Mouse (Mus musculus): ENCODE results near the gene Cand1. TPM values are rescaled to one million over a fixed set of nuclear protein-coding genes. Genes with fewer than 3 reads are reported as not detected.
A peak's percentile ranks its signal among the peaks of the same experiment; 100 is the strongest.

Cand1 gene
- total RNA-seq (2021), result 100 to 1,000 TPM; 142 to 146 TPM
- long read RNA-seq, full-length matches to known transcripts, result 123 of 150 reads
- long read RNA-seq, partial matches to known transcripts, result 18 of 150 reads
- long read RNA-seq, other reads (novel, unspliced or antisense), result 9 of 150 reads

DNA sequence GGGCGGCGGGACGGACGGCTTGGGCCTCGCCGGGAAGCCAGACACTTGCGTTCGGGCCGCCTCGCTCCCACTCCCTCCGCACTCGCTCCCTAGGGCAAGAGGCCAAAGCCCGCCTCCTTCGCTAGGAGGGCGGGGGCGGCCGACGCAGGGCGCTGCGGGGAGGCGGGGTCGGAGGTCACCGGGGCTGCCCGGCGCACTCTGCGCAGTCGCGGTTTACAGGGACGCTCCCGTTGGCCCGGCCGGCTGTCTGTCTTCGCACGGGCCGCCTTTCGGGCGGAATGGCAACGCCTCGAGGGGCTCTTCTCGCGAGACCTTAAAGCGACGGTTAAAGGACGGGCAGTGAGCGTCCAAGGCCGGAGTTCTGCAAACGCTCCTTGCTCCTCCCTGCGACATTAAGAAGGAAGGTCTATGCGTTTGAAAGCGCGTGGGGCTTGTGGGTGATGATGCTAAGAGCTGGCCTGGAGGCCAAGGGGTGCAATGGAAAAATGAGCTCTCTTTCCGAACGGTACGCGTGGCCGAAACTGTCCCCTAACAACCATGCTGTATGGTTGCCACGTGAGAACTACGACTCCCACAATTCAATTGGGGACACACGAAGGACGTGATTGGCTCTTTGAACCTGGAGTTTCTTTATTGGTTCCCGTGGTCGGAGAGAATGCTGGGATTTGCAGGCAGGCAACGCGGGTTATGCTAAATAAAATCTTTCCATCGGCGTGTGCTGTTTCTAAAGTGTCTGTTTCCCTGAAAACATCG is at the start of gene Cand1:
Gene Cand1 (minus strand): TSS at position 87 of the 753 bp plus-strand sequence.
- peak; percentile 99 for DNase-seq (ENCODE audit: low spot score in 2 of 2)

DNA sequence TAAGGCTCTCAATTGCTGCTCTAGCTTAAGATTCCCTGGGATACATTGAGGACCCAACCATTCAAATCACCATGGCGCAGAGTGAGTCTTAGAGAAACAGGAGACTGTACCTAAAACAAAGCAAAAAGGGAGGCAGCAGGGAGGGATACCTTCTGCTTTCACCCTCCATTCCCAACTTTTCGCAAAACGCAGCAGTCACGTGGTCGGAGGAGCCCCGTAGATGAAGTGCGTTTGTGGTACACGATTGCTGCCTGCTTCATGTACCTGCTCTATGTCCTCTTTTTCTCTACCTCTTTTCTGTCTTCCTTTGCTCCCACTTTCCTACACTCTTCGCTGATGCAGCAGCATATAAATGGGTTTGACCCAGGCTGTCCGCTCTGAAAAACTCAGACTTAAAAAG is 39.0 kb upstream of the Cand1 start:
- no peak for DNase-seq (ENCODE audit: low spot score in 2 of 2)

DNA sequence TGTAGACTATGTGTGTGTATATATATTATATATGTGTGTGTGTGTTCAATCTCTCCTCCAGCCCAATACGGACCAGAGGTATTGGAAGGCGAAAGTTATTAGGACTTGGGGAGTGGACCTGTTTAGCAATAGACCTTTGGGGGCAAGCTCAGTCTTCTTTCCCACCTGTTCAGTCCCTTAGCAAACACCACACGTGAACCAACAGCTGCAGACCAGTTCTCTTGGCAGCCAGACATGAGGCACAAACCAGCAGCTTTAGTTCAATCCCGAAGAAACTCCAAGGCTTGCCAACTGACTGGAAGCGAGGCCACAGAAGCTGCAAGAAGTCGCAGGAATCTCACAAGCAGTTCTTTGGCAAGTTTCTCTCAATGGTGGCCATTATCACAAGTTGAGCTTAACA is 34.5 kb upstream of the Cand1 start:
- no peak for DNase-seq (ENCODE audit: low spot score in 2 of 2)

DNA sequence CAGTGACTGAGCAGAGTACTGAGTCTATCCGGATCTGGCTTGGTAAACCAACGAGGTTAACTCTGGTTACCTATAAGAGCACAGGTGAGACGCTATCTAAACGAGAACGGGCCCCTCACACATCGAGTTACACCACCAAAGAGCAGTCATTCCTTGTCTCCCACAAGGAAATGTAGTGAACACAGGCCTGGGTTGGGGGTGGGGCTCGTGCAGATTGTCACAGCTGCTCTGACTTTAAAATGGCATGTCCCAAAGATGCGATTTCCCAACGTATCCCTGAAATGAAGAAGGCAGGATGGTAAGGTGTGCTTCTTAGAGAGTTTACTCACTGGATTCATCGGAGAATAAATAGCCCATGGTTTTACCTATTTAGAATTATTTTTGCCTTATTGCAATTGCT is 32.7 kb upstream of the Cand1 start:
- DNase-seq (ENCODE audit: low spot score in 2 of 2), result no peak

DNA sequence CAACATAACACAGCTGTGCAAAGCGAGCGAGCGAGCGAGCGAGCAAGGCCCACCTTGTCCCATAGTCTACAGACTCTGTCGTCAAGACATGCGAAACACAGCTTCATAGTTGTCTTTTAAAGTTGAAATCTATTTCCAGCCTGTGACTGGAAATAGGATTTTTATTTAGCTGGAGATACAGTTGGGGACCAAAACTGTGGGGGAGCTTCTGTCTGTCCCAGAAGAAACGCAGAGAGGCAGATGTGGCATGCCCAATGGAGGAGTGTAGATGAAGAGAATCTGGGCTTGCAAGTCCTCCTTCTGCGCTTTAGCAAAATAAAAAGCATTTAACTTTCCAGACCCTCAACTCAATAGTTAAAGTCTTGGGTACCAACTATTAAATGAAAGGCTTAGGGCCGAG is 32.1 kb upstream of the Cand1 start:
- DNase-seq (ENCODE audit: low spot score in 2 of 2), result no peak

DNA sequence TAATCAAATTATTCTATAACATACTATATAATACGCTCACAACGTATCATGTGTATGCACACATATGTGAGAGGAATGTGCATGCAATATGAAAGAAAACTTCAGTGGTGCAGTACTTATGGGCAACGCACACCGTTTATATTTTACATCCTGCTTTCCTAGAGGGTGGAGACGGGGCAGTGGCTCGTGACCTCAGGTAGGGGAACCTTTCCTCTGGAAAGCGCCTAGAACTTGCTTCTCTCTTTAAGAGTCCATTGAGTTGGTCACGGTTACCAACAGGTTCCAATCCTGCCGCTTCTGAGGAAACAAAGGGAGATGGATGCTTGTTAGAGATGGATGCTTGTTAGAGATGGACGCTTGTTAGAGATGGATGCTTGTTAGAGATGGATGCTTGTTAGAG is 31.2 kb upstream of the Cand1 start:
- no peak for DNase-seq (ENCODE audit: low spot score in 2 of 2)

DNA sequence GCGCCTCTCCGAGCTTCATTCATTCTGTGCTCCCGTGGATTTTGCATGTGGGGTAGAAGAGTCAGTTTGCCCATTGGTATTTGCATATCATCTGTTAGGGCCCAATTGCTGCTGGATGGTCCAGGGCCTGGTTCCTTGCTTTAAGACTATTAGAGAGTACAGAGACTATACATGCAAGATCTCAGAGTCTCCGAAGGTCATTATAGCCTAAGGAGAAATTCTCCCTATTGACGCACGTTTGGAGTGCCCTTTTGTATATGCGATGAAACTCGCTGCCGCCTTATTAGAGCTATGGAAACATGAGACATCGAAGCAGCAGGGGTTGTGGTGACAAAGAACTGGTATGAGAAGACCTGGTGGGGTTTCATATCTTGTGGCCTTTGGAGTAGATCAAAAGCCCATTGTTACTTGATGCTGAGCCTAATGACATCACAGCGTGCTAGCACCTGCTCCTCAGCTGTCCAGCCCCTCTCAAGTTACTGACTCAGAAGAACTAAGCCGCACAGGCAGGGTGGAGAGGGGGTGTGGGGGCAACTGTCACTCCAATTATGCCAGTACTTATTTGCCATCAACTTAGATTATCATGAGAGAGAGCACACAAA is 30.6 kb upstream of the Cand1 start:
- DNase-seq (ENCODE audit: low spot score in 2 of 2), result no peak

DNA sequence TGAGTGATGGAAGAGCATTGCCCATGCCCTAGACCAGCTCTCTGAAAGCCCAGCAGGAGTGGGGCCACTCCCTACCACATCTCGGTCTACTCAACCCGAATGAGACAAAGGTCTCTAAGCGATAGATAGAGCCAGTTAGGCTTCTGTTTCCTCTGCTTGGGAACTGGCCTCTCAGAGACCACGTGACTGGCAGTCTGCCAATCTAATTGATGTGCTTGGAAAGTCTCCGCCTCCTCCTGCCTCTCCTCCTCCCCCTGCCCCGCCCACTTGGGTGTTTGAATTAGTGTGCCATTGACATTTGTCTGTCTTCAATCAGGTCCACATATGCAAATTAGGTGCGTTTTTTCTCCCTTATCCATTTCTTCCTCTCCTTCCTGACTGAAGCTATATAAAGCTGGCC is 24.9 kb upstream of the Cand1 start:
- DNase-seq (ENCODE audit: low spot score in 2 of 2), result no peak

DNA sequence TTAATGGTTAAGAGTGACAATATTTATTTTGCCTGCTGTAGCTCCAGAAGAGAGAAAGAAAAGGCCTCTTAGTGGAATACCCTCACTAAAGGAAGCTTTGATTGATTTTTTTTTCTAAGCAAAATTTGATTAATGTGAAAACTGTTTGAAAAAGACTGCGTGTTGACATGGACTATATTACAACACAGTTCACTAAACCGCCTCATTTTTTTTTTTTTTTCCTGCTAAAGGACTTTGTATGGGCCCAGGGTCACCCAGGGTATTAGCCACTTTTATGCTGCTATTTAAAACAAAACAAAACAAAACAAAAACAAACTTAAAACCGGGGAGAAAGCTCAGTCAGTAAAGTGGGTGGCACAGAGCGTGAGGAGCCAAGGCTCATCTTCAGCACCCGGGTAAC is 23.0 kb upstream of the Cand1 start:
- no peak for DNase-seq (ENCODE audit: low spot score in 2 of 2)

DNA sequence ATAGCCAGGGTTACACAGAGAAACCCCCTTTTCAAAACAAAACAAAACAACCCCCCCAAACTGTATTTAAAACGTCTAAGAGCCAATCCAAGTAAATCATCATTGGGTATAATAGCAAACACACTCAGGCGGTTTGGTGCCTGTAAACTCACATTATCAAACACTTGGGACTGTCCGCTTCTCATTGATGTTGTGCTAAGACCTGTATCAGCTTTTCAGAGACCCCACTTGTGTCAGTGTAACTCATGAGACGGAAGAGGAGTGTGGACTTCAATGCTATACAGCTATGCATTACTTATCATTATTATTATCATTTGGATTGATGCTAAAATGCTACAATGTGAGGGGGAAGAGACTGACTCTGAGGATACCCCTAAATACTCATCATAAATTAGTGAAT is 18.0 kb upstream of the Cand1 start:
- DNase-seq (ENCODE audit: low spot score in 2 of 2), result no peak

DNA sequence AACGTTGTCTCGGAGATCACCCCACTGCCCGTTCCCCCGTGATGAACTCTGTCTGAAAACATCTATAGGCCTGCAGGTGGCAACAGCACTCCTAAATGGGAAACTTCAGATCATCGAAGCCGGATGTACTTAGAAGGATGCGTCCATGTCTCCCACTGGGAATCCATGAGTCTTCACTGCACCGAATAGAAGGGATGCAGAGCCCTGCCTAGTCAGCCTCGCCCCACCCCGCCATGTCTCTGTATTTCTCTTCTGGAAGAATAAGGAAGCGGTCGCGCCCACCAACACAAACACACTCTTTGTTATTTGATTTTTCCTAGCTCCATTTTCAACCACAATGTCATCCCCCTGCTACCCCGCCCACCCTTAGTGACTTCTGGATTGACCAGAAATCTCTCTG is 4.3 kb upstream of the Cand1 start:
- DNase-seq (ENCODE audit: low spot score in 2 of 2), result no peak

DNA sequence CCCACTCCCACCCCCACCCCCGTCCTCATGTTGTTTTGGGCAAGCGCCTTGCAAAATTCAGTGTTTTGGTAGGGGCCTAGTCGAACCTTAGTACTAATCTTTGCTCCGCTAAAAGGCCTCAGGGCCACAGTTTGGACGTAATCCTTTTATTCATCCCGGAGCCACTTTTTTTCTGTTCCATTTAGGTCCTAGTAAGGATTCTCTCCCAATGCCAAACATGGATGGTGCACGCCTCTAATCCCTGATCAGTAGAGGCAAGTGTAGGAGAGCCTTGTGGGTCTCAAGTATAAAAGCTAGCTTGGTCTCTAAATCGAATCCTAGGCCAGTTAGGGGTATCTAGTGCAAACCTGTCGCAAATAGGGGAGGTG is 851 bp upstream of the Cand1 start:
- DNase-seq (ENCODE audit: low spot score in 2 of 2), result peak in 1 of 2 experiments; percentile 13

DNA sequence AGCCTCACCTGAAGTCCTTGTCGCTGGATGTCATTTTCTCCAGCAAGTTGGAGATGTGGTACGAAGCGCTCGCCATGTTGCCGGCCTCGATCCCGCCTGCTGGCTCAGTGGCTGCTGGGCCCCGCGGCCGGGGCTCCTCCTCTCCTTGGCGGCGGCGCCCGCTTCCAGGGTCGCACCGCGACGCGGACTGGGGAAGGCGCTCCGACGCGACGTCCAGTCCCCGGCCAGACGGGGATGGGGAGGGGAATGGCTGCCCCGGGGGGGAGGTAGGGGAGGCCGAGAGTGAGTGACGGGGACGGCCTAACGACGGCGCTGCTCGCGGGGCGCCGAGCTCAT is 254 bp downstream of the Cand1 start:
- no peak for DNase-seq (ENCODE audit: low spot score in 2 of 2)

DNA sequence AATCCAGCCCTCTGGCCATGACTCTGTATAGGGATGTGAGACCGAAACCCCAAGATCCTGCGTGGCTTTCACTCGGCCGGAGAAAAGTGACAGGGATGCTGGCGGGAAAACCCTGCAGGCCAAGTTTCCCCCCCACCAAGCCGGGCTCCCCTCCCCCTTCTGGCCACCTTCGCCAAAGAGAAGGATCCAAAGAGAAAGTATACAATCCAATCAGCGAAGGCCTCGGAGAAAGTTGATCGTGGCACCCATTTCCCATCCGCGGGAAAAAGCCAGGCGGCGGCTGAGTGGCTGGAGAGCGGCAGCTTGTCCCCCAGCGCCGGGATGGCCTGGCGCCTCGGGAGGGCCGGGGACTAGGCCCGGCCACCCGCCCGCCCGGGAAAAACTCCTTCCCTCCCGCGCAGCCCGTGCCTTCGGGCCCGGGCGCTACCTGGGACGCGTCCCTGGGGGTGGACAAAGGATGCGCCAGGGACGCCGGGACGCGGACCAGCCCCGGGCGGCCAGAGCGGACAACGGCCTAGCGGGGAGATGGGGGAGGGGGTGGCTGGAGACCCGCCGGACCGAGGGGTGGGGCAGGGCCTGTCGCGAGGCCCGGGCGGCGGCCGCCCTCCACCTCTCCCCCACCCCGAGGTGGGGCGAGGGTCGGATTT is 747 bp downstream of the Cand1 start:
- peak in 1 of 2 experiments; percentile 29 for DNase-seq (ENCODE audit: low spot score in 2 of 2)

DNA sequence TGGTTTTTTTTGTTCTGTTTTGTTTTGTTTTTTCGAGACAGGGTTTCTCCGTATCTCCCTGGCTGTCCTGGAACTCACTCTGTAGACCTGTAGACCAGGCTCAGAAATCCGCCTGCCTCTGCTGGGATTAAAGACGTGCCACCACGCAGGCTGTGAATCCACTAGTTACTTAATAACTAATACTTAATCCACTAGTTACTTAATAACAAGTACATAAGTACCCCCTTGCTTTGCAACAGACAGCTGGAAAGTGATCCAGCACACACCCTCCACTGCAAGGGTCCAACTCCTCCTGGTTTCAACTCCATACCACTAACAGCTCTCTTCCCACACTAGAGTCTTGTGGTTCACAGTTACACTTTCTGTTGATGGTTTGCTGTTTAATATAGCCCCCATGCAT is 8.3 kb downstream of the Cand1 start:
- no peak for DNase-seq (ENCODE audit: low spot score in 2 of 2)

DNA sequence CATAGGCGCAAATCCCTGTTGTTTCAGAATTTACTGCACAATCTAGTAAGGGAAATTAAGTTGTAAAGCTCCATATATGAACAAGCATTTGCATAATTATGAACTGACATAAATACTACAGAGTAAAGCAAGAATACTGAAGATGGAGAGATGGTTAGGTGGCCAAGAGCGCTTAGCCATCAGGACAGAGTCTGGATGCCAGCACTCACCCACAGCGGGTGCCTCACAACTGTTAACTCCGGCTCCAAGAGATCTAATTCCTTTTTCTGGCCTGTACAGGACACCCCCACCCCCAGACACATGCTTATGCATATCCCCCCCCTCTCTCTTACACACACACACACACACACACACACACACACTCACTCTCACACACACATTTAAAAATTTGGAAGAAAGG is 9.2 kb downstream of the Cand1 start:
- no peak for DNase-seq (ENCODE audit: low spot score in 2 of 2)

DNA sequence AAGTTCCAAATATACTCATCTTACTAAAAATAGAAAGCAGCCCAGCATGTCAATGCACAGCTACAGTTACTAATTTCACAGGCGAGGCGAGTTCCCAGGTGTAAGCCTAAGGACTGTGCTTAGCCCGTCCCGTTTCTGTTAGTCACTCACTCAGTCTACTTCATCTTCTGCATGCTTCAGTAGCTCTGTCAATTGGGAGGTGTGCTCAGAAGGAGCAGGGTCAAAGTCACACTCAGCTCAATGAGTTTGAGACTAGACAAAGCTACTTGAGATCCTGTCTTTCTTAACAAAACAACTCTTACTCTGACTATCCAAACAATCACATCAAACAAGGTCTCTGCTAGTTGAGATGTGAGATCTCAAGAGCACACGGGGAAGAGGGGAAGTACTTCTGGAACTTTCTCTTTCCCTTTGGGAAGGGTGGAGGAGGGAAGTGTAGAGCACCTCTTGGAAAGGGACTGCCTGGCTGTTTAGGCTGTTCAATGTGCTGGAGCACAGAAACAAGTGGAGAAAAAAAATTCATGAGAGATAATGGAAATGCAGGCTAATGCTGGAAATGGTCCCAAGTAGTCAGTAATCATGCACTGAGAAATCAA is 9.7 kb downstream of the Cand1 start:
- no peak for DNase-seq (ENCODE audit: low spot score in 2 of 2)

DNA sequence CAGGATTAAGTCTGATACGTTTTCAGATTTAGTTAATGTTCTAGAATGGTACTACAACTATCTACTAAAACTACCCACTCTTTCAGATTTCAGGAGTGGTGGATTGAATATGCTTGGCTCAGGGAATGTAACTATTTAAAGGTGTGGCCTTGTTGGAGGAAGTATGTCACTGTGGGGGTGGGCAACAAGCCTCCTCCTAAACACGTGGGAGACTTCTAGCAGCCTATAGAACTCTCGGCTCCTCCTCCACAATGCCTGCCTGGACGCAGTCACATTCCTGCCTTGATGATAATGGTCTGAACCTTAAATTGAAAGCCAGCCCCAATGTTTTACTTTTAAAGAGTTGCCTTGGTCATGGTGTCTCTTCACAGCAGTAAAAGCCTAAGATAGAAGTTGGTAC is 16.2 kb downstream of the Cand1 start:
- DNase-seq (ENCODE audit: low spot score in 2 of 2), result no peak

DNA sequence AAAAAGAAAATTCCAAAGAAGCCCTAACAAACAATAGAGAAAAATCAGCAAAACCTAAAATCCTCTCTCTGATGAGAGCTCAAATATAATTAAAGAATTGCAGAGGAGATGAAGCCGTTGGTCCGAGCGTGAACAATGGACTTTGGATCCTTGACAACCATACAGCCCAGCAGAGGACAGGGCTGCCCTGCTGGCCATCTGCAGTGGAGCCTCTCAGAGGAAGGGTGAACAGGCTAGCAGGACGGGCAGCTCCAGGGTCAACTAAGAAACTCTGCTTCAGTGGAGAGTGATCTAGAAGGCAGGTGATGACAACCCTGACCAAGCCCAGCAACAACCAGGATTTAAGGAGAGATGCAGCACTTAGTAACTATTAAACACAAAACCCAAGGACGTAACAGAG is 18.2 kb downstream of the Cand1 start:
- DNase-seq (ENCODE audit: low spot score in 2 of 2), result no peak

DNA sequence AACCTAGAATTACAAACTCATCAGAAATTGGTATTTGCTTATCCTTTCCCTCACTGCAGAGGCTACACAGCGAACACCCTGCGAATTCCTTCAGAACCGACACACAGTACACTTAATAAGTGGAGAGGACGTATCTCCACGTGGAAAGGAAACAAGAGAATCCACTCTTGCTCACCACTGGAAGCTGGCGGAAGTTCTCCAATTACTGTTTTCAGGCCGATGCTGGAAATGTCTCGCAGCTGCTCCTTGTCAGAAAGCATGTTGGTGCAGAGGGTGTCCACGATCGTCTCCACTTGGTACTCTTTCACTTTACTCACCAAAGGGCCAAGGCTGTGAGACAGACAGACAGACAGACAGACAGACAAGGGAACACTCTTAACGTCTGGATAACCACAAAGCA is 20.4 kb downstream of the Cand1 start:
- no peak for DNase-seq (ENCODE audit: low spot score in 2 of 2)

DNA sequence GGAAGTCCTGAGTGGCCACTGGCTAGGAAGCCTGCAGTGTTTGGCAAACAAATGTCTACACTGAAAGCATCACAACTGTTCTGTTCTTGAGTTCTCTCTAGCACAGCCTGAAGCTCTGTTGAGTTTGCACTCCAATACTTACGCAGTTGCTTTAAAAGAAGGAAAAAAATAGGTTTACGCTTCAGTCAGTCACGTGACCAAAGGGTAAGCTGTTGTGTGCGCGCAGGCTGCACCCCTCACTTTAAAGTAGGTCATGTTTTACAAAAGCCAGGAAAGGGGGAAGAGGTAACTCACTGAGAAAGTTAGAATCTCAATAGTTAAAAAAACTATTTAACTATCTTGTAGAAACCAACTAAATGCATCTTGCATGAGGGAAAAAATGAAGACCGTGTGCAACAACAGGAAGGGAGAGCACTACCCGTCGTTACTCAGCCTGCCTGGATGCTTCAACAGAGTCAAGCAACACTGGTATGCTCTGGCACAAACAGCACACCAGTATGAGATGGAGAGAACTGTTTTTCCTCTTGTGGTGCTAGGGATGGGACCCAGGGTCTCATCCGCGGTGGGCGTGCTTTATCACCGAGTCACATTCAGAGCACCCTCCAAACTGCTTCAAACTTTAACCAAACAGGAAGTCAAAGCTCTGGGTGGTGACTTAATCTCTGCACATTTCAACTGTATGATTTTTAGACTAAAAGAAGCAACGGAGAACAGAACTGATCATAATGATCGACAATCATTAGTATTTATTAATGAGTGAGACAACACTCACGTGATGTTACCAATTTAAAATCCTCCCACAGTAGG is 21.4 kb downstream of the Cand1 start:
- DNase-seq (ENCODE audit: low spot score in 2 of 2), result peak in 1 of 2 experiments; percentile 45
